Mouse (Mus musculus) limb, embryonic 14.5 days (tissue): Measurements from ENCODE around the gene Dazap1. TPM values are rescaled to one million over a fixed set of nuclear protein-coding genes. Genes with fewer than 3 reads are reported as not detected.

Source experiments
- ATAC-seq: fragments of 200-750 bp; cut with Nextera tagmentation; 2 replicates; pipeline ENCODE4 v1.8.0; 2017; ENCODE audit warnings: low read depth, moderate number of reproducible peaks, moderate TSS enrichment; ENCODE audit not compliant: low FRiP score
- DNase-seq: peaks from one replicate; pipeline ENCODE4 v3.0.0-alpha.2; 2015; ENCODE audit warnings: low spot score
- H3K27ac ChIP-seq: fragments of 300-500 bp; sonication (generic); replicated peaks from 2 replicates; pipeline ENCODE4 v1.5.1; 2014; ENCODE audit warnings: low read depth, mild to moderate bottlenecking, low read length, moderate library complexity, mixed read lengths
- H3K27me3 ChIP-seq: fragments of 300-500 bp; sonication (generic); 2 replicates; pipeline ENCODE4 v1.6.1; 2014; ENCODE audit warnings: low read length, mixed read lengths; ENCODE audit not compliant: control insufficient read depth, insufficient read depth
- H3K36me3 ChIP-seq: fragments of 300-500 bp; sonication (generic); 2 replicates; pipeline ENCODE4 v1.6.1; 2014; ENCODE audit warnings: mild to moderate bottlenecking, low read length, moderate library complexity, mixed read lengths; ENCODE audit not compliant: control insufficient read depth, insufficient read depth
- H3K4me1 ChIP-seq: fragments of 300-500 bp; sonication (generic); 2 replicates; pipeline ENCODE4 v1.6.1; 2014; ENCODE audit warnings: antibody characterized with exemption, low read length, mixed read lengths; ENCODE audit not compliant: control insufficient read depth, insufficient read depth
- H3K4me2 ChIP-seq: fragments of 300-500 bp; sonication (generic); replicated peaks from 2 replicates; pipeline ENCODE4 v1.6.1; 2014; ENCODE audit warnings: low read depth, mild to moderate bottlenecking, low read length, moderate library complexity; ENCODE audit not compliant: severe bottlenecking
- H3K4me3 ChIP-seq: fragments of 300-500 bp; sonication (generic); replicated peaks from 2 replicates; pipeline ENCODE4 v1.5.1; 2014; ENCODE audit warnings: low read length
- H3K9ac ChIP-seq: fragments of 300-500 bp; sonication (generic); 2 replicates; pipeline ENCODE4 v1.6.1; 2014; ENCODE audit warnings: mild to moderate bottlenecking, low read depth, low read length, moderate library complexity; ENCODE audit not compliant: severe bottlenecking
- H3K9me3 ChIP-seq: fragments of 300-500 bp; sonication (generic); 2 replicates; pipeline ENCODE4 v1.6.1; 2016; ENCODE audit warnings: low read length; ENCODE audit not compliant: control insufficient read depth
- POLR2A ChIP-seq: fragments of 200-500 bp; IDR thresholded peaks from 2 replicates; pipeline ENCODE4 v1.8.0; 2012; ENCODE audit warnings: inconsistent platforms, mild to moderate bottlenecking, moderate library complexity, borderline replicate concordance; ENCODE audit not compliant: insufficient read depth, insufficient read length; ENCODE audit errors: extremely low read depth
- WGBS: fragments of 180-500 bp; shearing (Covaris S2); extraction: QIAGEN DNeasy Blood & Tissue Kit; methylation state at CpG from one replicate; pipeline ENCODE4 v1.1.7; 2014; 5-methylcytosine and 5-hydroxymethylcytosine counted together
- polyA plus RNA-seq, 2 experiments: library from polyadenylated mRNA; depleted of rRNA in 1 of 2; stranded (reverse) in 1 of 2; unstranded in 1 of 2; fragments of >200 nt; fragmentation: Nextera tagmentation in 1 of 2; extraction: Ambion mirVana in 1 of 2; gene quantifications; 2 replicates each; pipeline versions ENCODE4 v1.2.1 to v1.2.3; 2012 to 2014

Dazap1 gene
- polyA plus RNA-seq, 2 experiments: 46.1 to 272 TPM

- Histone ChIP-seq H3K4me1 (peaks cover 30% of the 10 kb centered on the region), H3K36me3 (peaks cover 20% of the 10 kb centered on the region), H3K9me3 (no peaks in the 10 kb centered on the region), H3K4me2 (peak overlapping the region; percentile 86), H3K27me3 (no peaks in the 10 kb centered on the region), H3K4me3 (peak overlapping the region; percentile 76), H3K27ac (peak overlapping the region; percentile 56), H3K9ac (peak overlapping the region; percentile 91)
- DNase-seq (no peak), ATAC-seq (no peak)
- no peak for TF ChIP-seq POLR2A
- WGBS: under 1% methylated on average over 18 of the region's 18 CpGs
Measured at GRCm38 (mm10) chr10:80265149-80265486, 3.8 kb downstream of the Dazap1 start.

- 96% methylated on average over 2 of the region's 2 CpGs for WGBS
- ATAC-seq: no peak
- Histone ChIP-seq H3K4me3 (no peak overlapping the region), H3K36me3 (peaks cover 55% of the 10 kb centered on the region), H3K27me3 (no peaks in the 10 kb centered on the region), H3K27ac (no peak overlapping the region), H3K4me1 (peaks cover 23% of the 10 kb centered on the region), H3K9ac (no peak overlapping the region), H3K9me3 (no peaks in the 10 kb centered on the region), H3K4me2 (no peak overlapping the region)
- no peak for DNase-seq
- TF ChIP-seq POLR2A: no peak
Measured at GRCm38 (mm10) chr10:80270099-80270498, 8.8 kb downstream of the Dazap1 start.

GRCm38 (mm10) chr10:80270734-80271181 lies 9.5 kb downstream of the Dazap1 start:
- TF ChIP-seq POLR2A: no peak
- ATAC-seq: no peak
- DNase-seq: no peak
- WGBS: 77% methylated on average over 6 of the region's 6 CpGs
- H3K9ac ChIP-seq: no peak overlapping the region
- H3K9me3 ChIP-seq: no peaks in the 10 kb centered on the region
- peaks cover 60% of the 10 kb centered on the region for H3K36me3 ChIP-seq
- H3K4me2 ChIP-seq: no peak overlapping the region
- no peaks in the 10 kb centered on the region for H3K27me3 ChIP-seq
- H3K4me3 ChIP-seq: no peak overlapping the region
- peaks cover 21% of the 10 kb centered on the region for H3K4me1 ChIP-seq
- H3K27ac ChIP-seq: no peak overlapping the region

DNA sequence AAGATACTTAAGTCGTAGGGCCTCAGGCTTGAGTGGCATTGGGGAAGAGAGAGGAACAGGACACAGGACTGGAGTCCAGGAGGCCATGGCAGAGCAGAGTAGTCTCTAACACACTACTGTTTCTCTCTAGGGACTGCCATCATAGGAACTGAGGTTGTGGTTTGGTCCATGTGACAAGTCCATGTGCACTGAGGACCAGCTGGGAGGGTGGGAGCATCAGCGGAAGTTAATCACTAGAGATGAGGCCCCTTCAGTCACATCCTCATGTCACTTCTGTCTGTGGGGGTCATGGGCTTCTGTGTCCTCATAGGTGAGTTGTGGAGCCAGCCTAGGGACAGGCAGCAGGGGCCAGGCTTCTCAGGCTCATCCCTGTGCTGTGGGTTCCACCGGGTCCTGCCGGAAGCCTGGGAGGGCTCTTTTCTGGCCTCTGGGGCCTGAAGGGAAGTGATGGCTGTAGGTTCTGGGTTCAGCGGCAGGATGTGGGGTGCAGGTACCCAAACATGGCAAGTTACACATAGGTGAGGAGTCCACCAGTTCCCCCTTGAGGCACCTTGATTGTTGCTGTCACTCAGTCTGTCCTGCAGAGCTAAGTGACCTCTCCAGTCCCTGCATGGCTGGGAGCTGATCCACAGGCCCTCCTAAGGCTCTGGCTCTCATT lies 10.0 kb downstream of the Dazap1 start:
- 89% methylated on average over 5 of the region's 5 CpGs for WGBS
- Histone ChIP-seq H3K27me3 (no peaks in the 10 kb centered on the region), H3K27ac (no peak overlapping the region), H3K4me2 (no peak overlapping the region), H3K4me3 (no peak overlapping the region), H3K4me1 (peaks cover 17% of the 10 kb centered on the region), H3K9ac (no peak overlapping the region), H3K9me3 (no peaks in the 10 kb centered on the region), H3K36me3 (peaks cover 65% of the 10 kb centered on the region)
- ATAC-seq: no peak
- TF ChIP-seq POLR2A: no peak
- DNase-seq: no peak

GRCm38 (mm10) chr10:80271870-80272585 lies 10.7 kb downstream of the Dazap1 start:
- Histone ChIP-seq H3K27ac (no peak overlapping the region), H3K4me2 (no peak overlapping the region), H3K4me1 (peaks cover 10% of the 10 kb centered on the region), H3K9ac (no peak overlapping the region), H3K4me3 (no peak overlapping the region), H3K27me3 (no peaks in the 10 kb centered on the region), H3K9me3 (no peaks in the 10 kb centered on the region), H3K36me3 (peaks cover 69% of the 10 kb centered on the region)
- DNase-seq (no peak), ATAC-seq (no peak)
- TF ChIP-seq POLR2A: no peak
- 87% methylated on average over 8 of the region's 8 CpGs for WGBS
